Mouse (Mus musculus) kidney, postnatal 14 days (tissue): ENCODE data around the gene Klk1b4.
A peak's percentile ranks its signal among the peaks of the same experiment; 100 is the strongest.
"Not testable (repeated sequence)": the region's sequence is repeated elsewhere in the genome, so short reads cannot be mapped to it uniquely, and the experiment has no call there.

ENCODE experiments used
- DNase-seq: peaks from one replicate; pipeline ENCODE4 v3.0.0; 2022; ENCODE audit warnings: mixed read lengths

The Klk1b4 gene

DNA sequence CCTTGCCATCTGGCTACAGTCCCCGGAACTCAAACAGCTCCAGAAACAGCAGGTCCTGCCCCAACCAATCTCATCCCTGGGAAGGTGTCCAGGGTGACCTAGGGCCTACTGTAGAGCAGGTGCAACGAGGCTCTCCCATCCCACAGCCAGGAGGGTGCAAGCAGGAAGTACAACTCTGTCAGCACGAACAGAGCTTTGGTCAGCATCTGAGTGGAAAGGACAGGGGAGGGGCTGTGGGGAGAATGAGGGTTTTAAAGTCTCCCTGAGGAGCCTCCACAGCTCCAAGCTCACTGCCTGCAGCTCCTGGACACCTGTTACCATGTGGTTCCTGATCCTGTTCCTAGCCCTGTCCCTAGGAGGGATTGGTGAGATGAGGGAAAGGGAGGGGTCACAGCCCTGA is at the start of gene Klk1b4:
Klk1b4 (plus strand) TSS at position 301 of the 400 bp plus-strand sequence.
- DNase-seq = not testable (repeated sequence)

DNA sequence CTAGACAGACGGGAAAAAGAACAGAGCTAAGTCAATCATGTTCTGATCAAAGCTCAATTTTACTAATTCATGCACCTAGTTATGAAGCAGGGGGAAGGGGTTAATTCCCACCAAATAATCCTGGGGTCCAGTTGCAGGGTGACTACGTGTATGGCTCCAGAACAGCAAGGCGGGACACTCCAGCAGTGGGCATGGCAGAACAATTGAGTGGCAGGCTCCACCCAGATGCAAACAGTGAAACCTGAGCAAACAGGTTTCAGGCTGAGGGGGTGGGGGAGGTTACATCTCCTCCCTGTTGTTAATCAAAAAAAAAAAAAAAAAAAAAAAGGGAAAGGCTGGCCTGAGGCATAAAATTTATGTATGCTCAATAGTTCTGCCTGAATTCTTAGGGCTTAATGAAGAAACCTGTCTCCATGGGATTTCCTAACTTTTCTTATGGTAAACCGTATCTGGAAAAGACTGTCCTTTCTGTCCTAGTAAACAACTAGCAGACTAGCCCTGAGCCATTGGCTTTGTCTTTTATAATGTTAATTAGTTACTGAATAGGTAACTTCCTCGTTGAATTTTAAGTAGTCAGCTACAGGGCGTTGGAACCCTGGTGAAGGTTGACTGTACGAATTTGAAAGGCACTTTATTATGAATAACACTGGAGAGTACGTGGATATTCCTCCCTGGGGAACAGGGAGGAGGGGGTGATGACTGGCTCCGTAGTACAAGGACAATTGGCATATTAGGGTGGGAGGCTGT is 27.8 kb upstream of the Klk1b4 start:
- peak; percentile 38 for DNase-seq

DNA sequence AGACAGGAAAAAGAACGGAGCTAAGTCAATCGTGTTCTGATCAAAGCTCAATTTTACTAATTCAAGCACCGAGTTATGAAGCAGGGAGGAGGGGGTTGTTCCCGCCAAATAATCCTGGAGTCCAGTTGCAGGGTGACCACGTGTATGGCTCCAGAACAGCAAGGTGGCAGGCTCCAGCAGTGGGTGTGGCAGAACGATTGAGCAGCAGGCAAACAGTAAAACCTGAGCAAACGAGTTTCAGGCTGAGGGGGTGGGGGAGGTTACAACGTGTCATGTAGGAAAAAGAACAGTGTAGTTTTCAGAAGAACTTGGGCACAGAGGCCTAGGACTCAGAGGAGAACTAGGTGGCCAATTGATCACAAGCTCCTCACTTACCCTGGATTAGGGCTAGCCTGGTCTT is 20.7 kb upstream of the Klk1b4 start:
- DNase-seq = peak; percentile 14

DNA sequence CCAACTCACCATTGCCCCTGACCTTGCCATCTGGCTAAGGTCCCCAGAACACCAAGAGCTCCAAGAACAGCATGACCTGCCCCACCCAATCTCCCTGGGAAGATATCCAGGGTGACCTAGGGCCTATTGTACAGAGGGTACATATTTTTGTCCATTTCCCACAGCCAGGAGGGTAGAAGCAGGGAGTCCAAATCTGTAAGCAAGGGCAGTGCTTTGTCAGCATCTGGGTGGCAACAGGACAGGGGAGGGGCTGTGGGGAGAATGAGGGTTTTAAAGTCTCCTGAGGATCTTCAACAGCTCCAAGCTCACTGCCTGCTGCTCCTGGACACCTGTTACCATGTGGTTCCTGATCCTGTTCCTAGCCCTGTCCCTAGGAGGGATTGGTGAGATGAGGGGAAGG is 19.3 kb upstream of the Klk1b4 start, which contains the start of gene Klk1b24:
Klk1b24 (plus strand) TSS at position 301 of the 400 bp plus-strand sequence.
- DNase-seq = not testable (repeated sequence)

DNA sequence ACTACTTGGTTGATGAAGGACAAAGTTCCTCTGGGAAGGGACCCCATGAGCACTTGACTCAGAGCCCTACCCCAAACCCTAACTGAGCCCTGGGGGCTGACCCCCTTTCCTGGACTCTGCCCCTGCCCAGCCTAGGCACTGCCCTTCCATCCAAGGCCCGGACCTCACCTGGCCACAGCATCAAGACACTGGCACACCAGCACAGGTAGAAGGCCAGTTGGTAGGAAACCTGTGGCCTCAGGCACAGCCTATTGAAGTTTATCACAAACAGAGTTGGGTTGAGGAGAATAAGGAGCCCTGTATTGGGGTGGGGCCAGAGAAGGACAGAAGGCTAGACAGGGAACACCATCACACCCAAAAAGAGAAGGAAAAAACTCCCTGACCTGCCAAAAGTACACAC is 13.8 kb upstream of the Klk1b4 start:
- DNase-seq = not testable (repeated sequence)

DNA sequence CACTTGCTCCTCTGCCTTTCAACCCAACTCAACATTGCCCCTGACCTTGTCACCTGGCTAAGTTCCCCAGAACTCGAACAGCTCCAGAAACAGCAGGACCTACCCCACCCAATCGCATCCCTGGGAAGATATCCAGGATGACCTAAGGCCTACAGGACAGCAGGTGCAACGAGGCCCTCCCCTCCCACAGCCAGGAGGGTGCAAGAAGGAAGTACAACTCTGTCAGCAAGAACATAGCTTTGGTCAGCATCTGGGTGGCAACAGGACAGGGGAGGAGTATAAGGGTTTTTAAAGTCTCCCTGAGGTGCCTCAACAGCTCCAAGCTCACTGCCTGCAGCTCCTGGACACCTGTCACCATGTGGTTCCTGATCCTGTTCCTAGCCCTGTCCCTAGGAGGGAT is 9.3 kb upstream of the Klk1b4 start, which contains the start of gene Klk1b3:
Klk1b3 (plus strand) TSS at position 301 of the 400 bp plus-strand sequence.
- no peak for DNase-seq

DNA sequence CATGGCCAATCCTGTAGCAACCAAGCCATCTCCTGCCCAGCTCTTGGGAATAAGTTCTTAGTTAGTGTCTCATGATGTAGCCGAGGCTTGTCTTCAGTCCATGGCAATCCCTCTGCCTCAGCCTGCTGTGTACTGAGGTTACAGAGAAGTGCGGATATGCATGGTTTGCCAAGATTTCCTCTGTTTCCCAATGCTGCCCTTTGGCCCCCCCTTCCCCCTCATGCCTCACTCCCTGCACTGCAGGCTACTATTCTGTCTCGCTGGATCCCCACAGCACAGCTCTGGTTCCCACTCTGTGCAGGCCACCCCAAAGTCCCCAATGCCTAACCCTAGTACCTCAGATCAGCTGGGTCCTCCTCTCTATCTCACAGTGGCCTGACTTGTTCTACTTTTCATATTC is 1.1 kb downstream of the Klk1b4 start:
- no peak for DNase-seq

DNA sequence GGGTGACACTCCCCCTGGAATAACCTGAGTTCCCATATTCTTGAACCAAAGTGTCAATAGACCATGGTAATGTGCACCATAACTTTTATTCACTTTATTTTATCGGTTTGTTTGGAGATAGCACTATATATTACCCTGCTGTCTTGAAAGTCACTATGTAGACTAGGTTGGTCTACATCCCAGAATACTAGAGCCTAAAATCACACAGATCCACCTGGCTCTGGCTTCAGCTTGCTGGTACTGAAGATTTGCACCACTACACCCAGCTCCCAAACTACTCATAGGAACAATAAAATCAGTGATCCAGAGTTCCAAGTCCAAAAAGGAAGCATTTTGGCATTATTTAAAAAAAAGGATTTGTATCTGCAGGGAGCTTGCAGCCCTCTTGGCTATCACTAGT is 8.4 kb downstream of the Klk1b4 start, which contains the start of gene Klk1b5:
Klk1b5 (plus strand) TSS at position 301 of the 400 bp plus-strand sequence.
- DNase-seq = no peak

DNA sequence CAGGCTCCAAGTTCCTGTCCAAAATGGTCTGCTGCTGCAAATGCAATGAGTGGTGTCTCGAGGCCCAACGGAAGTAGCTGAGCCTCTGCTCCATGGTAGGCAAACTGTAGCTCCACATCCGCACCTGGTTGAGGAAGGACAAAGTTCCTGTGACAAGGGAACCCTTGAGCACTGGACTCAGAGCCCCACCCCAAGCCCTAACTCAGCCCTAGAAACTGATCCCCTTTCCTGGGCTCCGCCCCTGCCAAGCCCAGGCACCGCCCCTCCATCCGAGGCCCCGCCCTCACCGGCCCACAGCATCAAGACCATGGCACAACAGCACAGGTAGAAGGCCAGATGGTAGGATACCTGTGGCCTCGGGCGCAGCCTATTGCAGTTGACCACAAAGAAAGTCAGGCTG is 14.4 kb downstream of the Klk1b4 start:
- DNase-seq = not testable (repeated sequence)

DNA sequence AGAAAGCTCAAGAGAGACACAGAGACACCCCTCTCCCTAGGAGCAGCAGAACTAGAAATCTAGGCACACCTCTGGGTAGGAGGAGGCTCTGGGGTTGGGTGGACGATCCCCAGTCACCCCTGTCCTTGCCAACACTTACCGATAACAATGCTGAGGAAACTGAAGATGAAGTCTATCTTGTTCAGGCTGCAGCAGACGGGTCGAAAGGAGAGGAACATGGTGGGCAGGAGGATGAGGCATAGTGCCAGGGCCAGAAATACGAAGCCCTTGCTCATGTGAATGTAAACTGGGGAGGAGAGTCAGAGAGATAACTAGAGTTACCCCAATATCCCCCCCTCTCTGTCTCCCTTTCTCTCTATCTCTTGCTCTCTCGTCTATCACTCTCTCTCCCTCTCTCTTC is 15.1 kb downstream of the Klk1b4 start:
- not testable (repeated sequence) for DNase-seq

DNA sequence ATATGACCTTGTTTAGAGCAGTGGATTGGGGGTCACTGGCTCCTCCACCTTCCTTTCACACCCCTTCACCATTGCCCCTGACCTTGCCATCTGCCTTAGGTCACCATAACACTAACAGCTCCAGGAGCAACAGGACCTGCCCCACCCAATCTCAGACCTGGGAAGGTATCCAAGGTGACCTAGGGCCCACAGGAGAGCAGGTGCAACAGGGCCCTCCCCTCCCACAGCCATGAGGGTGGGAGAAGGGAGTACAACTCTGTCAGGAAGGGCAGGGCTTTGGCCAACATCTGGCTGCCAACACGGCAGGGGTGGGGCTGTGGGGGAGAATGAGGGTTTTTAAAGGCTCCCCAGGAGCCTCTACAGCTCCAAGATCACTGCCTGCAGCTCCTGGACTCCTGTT is 17.8 kb downstream of the Klk1b4 start, which contains the start of gene Klk1:
Klk1 (plus strand) TSS at position 285 of the 400 bp plus-strand sequence.
- DNase-seq = peak; percentile 46

DNA sequence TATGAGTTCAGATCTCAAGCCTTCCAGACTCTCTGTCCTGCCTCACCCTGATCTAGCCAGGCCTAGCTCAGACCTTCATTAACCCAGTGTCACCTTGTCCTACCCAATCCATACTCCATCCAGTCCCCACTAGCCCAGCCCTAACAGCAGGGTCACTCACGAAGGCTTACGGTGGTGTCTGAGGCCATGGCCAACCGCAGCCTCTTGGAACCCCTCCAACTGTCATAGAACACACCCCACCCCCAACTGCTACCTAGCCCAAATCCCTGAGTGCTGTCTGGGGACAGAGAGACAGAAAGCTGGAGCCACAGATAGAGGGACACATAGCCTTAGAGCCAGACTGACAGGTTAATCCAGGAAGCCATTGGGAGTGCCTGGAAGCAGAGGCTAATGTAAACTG is 28.7 kb downstream of the Klk1b4 start, which contains the start of gene Gm36864:
Gm36864 (plus strand) TSS at position 269 of the 400 bp plus-strand sequence.
- no peak for DNase-seq

DNA sequence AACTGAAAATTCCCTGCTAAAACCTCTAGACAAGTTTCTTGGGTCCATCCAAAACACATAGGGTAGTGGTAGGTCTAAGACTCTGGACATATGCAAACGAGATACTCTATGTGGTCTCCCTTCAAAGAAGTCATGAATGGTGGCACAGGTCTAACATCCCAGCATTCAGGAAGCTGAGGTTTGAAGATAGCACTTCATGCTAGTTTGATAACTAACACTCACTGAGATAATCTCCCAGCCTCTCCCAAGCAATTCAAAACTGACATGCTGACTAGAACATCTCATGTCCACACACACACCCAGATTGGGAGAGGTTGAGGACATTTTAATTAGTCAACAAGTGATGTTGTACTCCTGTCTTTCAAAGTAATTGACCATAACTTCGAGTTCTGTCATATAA is 32.7 kb downstream of the Klk1b4 start:
- no peak for DNase-seq

DNA sequence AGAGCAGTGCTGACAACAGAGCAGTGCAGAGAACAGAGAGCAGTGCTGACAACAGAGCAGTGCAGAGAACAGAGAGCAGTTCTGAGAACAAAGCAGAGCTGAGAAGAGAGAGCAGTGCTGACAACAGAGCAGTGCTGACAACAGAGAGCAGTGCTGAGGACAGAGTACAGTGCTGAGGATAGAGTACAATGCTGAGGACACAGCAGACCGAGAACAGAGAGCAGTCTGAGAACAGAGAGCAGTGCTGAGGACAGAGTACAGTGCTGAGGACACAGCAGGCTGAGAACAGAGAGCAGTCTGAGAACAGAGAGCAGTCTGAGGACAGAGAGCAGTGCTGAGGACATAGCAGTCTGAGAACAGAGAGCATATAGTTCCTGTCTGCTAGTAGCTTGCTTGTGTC is 33.5 kb downstream of the Klk1b4 start:
- no peak for DNase-seq

DNA sequence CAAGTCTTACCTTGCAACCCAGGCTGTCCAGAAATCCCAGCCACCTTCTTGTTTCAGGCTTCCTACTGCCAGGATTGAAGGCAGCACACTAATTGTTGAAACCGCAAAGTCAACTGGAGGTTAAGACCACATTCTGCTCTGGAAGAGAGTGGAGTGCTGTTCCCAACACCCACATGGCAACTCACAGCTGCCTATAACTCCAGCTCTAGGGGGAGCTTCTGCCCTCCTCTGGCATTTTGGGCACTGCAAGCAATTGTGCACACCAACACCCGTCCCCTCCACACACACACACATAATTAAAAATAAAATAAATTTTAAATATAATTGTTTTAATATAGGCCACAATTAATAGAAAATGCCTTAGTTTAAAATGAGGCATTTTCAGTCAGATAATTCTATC is 33.9 kb downstream of the Klk1b4 start:
- DNase-seq = no peak

DNA sequence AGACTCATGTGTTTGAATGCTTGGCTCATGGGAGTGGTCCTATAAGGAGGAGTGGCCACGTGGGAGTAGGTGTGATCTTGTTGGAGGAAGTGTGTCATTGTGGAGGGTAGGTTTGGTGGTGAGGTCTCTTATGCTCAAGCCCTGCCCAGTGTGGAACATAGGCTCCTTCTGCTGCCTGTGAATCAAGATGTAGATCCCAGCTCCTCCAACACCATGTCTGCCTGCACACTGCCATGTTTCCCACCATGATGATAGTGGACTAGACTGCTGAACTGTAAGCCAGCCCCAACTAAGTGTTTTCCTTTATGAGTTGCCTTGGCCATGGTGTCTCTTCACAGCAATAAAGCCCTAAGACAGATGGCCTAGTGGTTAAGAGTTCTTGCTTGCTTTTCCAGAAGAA is 36.8 kb downstream of the Klk1b4 start:
- DNase-seq = no peak

DNA sequence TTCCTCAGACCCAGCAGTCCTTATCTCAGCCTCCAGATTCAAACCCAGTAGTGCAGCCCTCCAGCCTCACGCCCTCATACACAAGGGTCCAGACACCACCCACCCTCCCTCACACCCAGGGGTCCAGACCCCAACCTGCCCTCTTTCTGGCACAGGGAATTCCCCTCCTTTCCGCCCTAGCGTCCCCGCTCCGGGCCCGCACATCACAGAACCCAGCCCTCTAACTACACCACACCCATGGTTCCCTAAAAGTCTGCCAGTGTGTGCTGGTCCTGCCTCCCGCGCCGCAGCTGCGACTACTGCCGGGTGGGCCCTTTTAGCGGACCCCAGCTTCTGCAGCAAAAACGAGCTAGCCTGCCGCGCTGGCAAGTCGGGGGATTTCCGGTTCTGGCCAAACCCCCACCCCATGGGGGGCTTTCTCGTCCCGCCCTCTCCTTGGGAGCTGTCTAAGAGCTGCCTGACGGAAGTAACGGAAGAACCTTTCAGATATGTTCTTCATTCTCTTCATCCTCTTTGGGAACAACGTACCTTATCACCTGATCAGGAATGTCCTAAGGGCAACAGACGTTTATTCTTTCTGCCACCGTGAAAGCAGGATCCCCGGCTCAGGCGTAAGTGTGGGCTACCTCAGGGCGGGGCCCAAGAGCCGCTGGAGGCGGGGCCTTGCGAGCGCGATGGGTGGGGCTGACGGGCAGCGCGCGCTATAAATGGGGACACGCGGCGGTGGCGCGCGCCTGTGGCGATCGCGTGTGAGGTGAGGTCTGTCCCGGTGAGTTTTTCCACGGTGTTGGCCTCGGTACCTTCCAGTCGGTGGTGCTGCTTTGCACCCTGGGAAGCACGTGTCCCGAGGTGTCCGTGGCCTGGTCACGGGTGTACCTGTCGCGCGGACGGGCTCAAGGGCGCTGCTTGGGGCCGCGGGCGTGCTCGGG is 39.1 kb downstream of the Klk1b4 start, which contains the start of the genes 1700028J19Rik and 2410002F23Rik:
1700028J19Rik (minus strand) TSS at position 641 of the 929 bp plus-strand sequence.
2410002F23Rik (plus strand) TSS at position 668 of the 929 bp plus-strand sequence.
- peak; percentile 93 for DNase-seq

DNA sequence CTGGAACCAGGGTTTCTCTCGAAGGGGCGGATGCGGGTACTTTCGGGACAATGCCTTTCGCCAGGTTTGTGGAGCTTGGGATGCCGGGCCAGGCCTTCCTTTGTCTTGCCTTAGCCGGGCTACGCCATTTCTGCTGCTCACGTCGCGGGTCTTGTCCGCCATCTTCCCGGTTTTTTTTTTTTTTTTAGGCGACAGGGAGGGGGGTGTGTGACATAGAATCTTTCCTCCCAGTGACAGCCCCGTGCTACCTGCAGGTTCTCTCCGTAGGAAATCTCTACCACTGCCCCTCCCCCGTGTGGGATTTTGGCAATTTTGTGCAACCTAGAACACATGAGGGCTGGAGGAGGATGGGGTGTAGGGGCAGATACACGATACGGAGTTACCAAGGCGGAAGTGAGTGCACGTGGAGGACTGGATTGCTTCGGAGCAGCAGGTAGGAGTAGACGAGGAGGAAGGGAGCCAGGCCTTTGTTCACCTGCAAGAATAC is 39.8 kb downstream of the Klk1b4 start:
- DNase-seq = no peak

DNA sequence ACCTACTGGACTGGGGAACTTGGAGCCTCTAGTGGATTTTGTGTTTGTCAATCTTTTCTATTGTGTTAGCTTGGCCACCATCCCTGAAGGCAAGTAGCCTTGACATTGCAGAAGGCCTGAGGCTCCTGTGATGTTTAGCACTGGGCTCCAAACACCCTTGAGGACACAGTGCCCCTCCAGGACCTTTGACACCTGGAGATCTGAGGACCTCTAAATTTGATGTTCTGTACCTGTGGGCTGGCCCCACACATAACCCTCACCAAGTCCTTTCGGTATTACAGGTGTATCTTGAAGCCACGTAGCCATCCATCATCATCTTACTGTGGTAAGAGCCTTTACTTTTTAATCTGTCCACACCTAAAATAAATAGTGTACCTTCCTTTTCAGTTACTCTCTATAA is 40.7 kb downstream of the Klk1b4 start:
- no peak for DNase-seq

DNA sequence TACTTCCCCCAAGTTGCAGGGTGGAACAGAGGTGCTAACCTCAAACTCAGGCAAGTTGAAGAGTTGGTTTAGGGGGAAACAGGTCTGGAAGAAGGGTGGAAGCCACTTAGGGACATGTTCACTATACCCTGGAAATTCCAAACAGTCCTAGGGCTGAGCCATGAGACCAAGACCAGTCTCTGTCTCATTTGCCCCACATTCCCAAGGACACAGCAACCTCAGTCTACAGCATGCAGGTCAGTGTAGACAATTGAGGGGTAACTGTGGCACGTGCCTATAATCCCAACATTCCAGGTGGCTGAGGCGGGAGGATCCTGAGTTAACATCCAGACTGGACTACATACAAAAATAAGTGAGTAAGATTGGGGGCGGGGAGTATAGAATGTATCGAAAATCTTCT is 42.0 kb downstream of the Klk1b4 start:
- DNase-seq = no peak

DNA sequence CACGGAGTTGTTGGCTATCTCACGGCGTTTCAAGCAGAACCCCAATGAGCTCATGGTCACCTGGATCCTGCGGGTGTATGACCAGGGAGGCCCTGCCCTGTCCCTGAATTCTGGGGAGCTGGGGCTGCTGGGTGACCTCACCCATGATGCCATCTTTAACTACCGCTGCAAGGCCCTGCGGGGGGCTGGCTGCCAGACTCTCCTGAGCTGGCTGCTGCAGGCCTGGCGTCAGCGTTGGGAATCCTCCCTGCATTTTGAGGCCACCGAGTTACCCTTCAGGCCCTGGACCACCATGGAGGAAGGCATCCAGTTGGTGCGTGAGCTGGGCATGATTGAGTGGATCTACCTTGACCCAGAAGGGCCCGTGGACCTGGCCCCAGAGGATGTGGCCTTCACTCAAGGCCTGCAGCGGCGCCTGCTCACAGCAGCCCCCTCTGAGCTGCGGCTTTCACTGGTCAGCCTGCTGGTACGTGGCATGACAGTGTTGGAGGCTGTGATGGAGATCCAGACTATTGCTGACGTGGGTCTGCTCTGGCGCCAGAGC is 43.6 kb downstream of the Klk1b4 start:
- DNase-seq = not testable (repeated sequence)

DNA sequence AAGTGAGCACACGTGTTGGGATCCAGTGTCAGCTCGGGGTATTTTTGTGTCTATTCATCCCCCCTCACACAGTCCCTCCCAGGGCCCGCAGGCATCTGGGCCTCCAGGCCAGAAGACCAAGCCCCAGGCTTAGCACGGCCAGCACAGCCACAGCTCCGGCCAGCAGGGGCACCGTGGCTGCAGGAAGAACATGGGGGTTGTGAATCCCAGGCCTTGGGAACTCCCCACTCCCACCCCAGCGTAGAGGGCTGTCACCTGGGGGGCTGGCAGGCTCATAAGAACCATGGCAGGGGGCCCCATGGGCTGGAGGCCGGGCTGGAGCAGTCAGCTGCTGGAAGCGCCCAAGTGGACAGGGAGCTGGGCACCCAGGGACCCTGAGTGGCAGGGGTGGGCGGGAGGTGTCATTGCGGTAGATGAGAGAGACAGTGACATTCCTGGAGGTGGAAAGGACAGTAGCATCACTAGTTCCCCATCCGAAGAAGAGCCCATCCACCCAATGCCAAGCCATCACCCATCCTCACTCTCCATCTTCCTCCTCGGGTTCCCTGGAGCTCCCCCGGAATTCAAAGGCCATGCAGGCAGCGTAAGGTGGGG is 45.9 kb downstream of the Klk1b4 start:
- DNase-seq = no peak
